Mouse (Mus musculus): ENCODE results near the gene Map4k2.

DNA sequence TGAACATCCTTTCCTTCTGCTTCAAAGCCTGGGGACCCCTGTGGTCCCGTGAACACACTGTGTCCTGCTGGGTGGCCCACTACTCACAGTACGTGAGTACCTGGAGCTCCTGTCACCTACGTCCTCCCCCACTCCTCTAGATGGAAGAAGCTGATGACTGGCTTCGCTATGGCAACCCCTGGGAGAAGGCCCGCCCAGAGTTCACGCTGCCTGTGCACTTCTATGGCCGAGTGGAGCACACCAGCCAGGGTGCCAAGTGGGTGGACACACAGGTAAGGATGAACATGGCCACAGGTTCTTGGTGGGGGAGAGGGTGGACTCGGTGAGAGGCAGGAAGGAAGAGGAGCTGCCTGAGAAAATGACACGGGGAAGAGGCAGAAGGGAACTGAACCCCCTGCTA is 45.3 kb downstream of the Map4k2 start:
- TF ChIP-seq POLR2A (IDR thresholded peaks at IDR 0.05; ENCODE audit: control insufficient read depth, extremely low read depth, insufficient read depth, low read length, poor library complexity) = no peak
- TF ChIP-seq CTCF (IDR thresholded peaks at IDR 0.05; ENCODE audit: borderline replicate concordance, control insufficient read depth, extremely low read depth, insufficient read depth, low read length, poor library complexity) = no peak

Data from thymus, adult 2 months (tissue).